Mouse (Mus musculus) forebrain, postnatal 0 days (tissue): ENCODE measurements around the gene Bid. TPM values are rescaled to one million over a fixed set of nuclear protein-coding genes. Genes with fewer than 3 reads are reported as not detected.
A peak's percentile ranks its signal among the peaks of the same experiment; 100 is the strongest.
"Not testable (repeated sequence)": the region's sequence is repeated elsewhere in the genome, so short reads cannot be mapped to it uniquely, and the experiment has no call there.

Source experiments
- ATAC-seq: fragments of 200-750 bp; cut with Nextera tagmentation; 2 replicates; pipeline ENCODE4 v1.8.0; 2017; ENCODE audit warnings: mild to moderate bottlenecking, moderate library complexity
- DNase-seq: peaks from one replicate; pipeline ENCODE4 v3.0.0-alpha.2; 2015
- H3K27ac ChIP-seq: fragments of 300-500 bp; sonication (generic); 2 replicates; pipeline ENCODE4 v1.5.1; 2014; ENCODE audit warnings: low read depth, mild to moderate bottlenecking, antibody characterized with exemption, low read length, moderate library complexity, mixed read lengths
- H3K27me3 ChIP-seq: fragments of 300-500 bp; sonication (generic); 2 replicates; pipeline ENCODE4 v1.6.1; 2014; ENCODE audit warnings: mild to moderate bottlenecking, low read length, mixed read lengths; ENCODE audit not compliant: insufficient read depth
- H3K36me3 ChIP-seq: fragments of 300-500 bp; sonication (generic); 2 replicates; pipeline ENCODE4 v1.6.1; 2014; ENCODE audit warnings: mild to moderate bottlenecking, moderate library complexity; ENCODE audit not compliant: insufficient read depth
- H3K4me1 ChIP-seq: fragments of 300-500 bp; sonication (generic); 2 replicates; pipeline ENCODE4 v1.6.1; 2014; ENCODE audit warnings: antibody characterized with exemption; ENCODE audit not compliant: insufficient read depth
- H3K4me2 ChIP-seq: fragments of 300-500 bp; sonication (generic); 2 replicates; pipeline ENCODE4 v1.6.1; 2014; ENCODE audit warnings: low read depth, mild to moderate bottlenecking, moderate library complexity
- H3K4me3 ChIP-seq: fragments of 300-500 bp; sonication (generic); 2 replicates; pipeline ENCODE4 v1.5.1; 2014; ENCODE audit warnings: low read depth, low read length, mixed read lengths
- H3K9ac ChIP-seq: fragments of 300-500 bp; sonication (generic); 2 replicates; pipeline ENCODE4 v1.6.1; 2014; ENCODE audit warnings: mild to moderate bottlenecking
- H3K9me3 ChIP-seq: fragments of 300-500 bp; sonication (generic); 2 replicates; pipeline ENCODE4 v1.6.1; 2016; ENCODE audit warnings: low read length
- CTCF ChIP-seq: sonication (generic); IDR thresholded peaks from 2 replicates; pipeline ENCODE4 v1.5.1; 2016; ENCODE audit warnings: antibody characterized with exemption, control low read depth, low read depth
- WGBS: fragments of 180-500 bp; shearing (Covaris S2); extraction: QIAGEN DNeasy Blood & Tissue Kit; methylation state at CpG from one replicate; pipeline ENCODE4 v1.1.7; 2014; 5-methylcytosine and 5-hydroxymethylcytosine counted together
- polyA plus RNA-seq: library from polyadenylated mRNA; unstranded; fragments of >200 nt; fragmentation: Nextera tagmentation; extraction: Ambion mirVana; gene quantifications from 2 replicates; pipeline ENCODE4 v1.2.1, GENCODE M21; 2015
- total RNA-seq: library from RNA; depleted of rRNA; stranded (reverse); fragments of >200 nt; gene quantifications from 2 replicates; pipeline ENCODE4 v1.2.3, GENCODE M21; 2014

The Bid gene
- total and polyA plus RNA-seq, 2 experiments from 2014 or later, result 26.9 to 44.9 TPM

DNA sequence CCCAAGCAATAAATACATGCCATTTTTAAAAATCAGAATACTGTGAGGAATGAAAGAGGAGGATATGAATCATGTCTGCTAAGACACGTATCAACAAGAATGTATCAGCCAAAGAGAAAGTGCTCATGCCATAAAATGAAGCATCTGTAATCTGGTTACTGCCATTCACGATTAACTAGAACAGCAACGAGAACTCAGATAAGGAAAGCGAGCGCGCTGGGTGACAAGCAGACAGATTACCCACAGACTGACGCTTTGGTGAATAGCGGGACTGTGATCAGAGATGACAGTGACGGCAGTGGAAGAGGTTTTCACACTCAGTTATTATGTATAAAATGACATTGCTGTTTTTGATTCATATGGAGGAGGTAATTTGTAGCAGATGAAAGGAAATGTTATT lies 42.8 kb downstream of the Bid start:
- H3K27ac ChIP-seq, result no peak overlapping the region
- H3K4me1 ChIP-seq, result no peaks in the 10 kb centered on the region
- ATAC-seq, result peak; percentile 71; the same call in 1 of the 2 replicates
- H3K9me3 ChIP-seq, result no peaks in the 10 kb centered on the region
- H3K27me3 ChIP-seq, result no peaks in the 10 kb centered on the region
- TF ChIP-seq CTCF, result no peak
- WGBS, result 62% methylated on average over 9 of the region's 9 CpGs
- peak; percentile 13 for DNase-seq
- H3K4me3 ChIP-seq, result no peak overlapping the region
- H3K36me3 ChIP-seq, result peaks cover 11% of the 10 kb centered on the region
- no peak overlapping the region for H3K9ac ChIP-seq
- H3K4me2 ChIP-seq, result no peak overlapping the region

GRCm38 (mm10) chr6:120871286-120871685 lies 45.4 kb downstream of the Bid start:
- WGBS, result 61% methylated on average over 2 of the region's 2 CpGs
- Histone ChIP-seq H3K9me3 (no peaks in the 10 kb centered on the region), H3K27ac (no peak overlapping the region), H3K27me3 (no peaks in the 10 kb centered on the region), H3K9ac (no peak overlapping the region), H3K4me2 (no peak overlapping the region), H3K36me3 (peaks cover 15% of the 10 kb centered on the region), H3K4me1 (no peaks in the 10 kb centered on the region), H3K4me3 (no peak overlapping the region)
- TF ChIP-seq CTCF, result no peak
- ATAC-seq, result no peak
- DNase-seq, result no peak

- ATAC-seq, result peak; percentile 18; the same call in 1 of the 2 replicates
- no peak for TF ChIP-seq CTCF
- Histone ChIP-seq H3K4me2 (no peak overlapping the region), H3K27ac (no peak overlapping the region), H3K36me3 (peaks cover 26% of the 10 kb centered on the region), H3K27me3 (no peaks in the 10 kb centered on the region), H3K9ac (no peak overlapping the region), H3K4me3 (no peak overlapping the region), H3K9me3 (no peaks in the 10 kb centered on the region), H3K4me1 (no peaks in the 10 kb centered on the region)
- WGBS, result 56% methylated on average over 1 of the region's 1 CpGs
- DNase-seq, result peak; percentile 47
Observed at GRCm38 (mm10) chr6:120868824-120869223, 47.8 kb downstream of the Bid start.

DNA sequence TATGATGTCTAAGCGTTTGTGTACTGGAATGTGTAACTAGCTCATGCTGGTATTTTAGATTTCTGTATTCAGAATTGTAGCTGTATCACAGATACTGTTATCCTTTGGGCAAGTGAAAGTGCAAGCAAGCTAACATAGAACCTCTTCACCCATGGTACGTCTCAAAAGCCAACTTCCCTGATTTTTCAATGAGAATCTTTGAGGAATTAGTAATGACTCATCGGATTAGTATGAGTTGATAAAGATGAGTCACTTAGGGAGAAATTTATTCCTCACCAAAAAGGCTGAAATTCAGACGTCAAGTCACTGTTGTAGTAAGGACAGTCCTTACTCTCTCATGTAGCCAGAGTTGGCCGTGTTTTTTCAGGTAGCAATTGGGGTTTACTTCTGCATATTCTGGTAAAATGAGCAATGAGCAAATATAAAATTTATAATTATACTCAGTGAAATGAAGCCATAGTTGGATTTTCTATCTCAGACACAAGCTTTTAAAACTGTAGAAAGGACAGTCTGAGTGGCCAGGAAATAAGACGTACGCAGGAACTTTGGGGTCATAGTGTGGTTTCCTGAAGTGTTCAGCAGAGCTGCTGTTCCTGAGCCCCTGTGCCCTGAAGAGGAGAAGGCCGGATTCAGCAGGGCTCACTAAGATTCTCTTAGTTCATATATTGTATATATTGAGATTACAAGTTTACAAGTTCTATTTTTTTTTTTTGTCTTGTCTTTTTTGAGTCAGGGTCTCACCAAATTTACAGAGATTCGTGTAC lies 50.4 kb downstream of the Bid start:
- no peak overlapping the region for H3K4me2 ChIP-seq
- no peaks in the 10 kb centered on the region for H3K27me3 ChIP-seq
- DNase-seq, result no peak
- no peak overlapping the region for H3K9ac ChIP-seq
- TF ChIP-seq CTCF, result no peak
- peaks cover 20% of the 10 kb centered on the region for H3K36me3 ChIP-seq
- WGBS, result 88% methylated on average over 9 of the region's 9 CpGs
- H3K27ac ChIP-seq, result no peak overlapping the region
- H3K4me3 ChIP-seq, result no peak overlapping the region
- no peaks in the 10 kb centered on the region for H3K4me1 ChIP-seq
- no peaks in the 10 kb centered on the region for H3K9me3 ChIP-seq
- ATAC-seq, result no peak

DNA sequence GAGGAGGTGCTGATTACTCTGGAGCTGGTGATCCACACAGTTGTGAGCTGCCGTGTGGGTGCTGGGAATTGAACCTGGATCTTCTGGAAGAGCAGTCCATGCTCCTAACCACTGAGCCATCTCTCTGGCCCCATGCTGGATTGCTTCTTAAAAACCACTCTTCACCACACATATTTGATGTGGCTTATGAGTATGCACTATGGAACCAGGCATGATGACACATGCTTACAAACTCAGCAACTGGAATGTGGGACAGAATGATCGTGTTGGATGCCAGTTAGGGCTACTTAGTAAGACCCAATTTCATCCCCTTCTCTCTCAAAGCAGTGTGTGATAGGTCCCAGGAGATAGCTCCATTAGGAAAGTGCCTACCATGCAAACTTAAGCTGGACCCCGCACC lies 56.6 kb downstream of the Bid start:
- 96% methylated on average over 3 of the region's 3 CpGs for WGBS
- TF ChIP-seq CTCF, result no peak

GRCm38 (mm10) chr6:120858217-120858711 lies 58.4 kb downstream of the Bid start:
- H3K27me3 ChIP-seq, result no peaks in the 10 kb centered on the region
- WGBS, result 26% methylated on average over 8 of the region's 8 CpGs
- peaks cover 10% of the 10 kb centered on the region for H3K36me3 ChIP-seq
- no peak overlapping the region for H3K4me3 ChIP-seq
- H3K4me2 ChIP-seq, result no peak overlapping the region
- no peak for TF ChIP-seq CTCF
- peak overlapping the region; percentile 57; the same call in 1 of the 2 replicates for H3K27ac ChIP-seq
- no peak overlapping the region for H3K9ac ChIP-seq
- DNase-seq (peak; percentile 58), ATAC-seq (peak; percentile 95)
- H3K4me1 ChIP-seq, result peaks cover 6% of the 10 kb centered on the region
- no peaks in the 10 kb centered on the region for H3K9me3 ChIP-seq

More for the DNA sequence above, 56.6 kb downstream of the Bid start:
- no peak overlapping the region for H3K9ac ChIP-seq
- no peaks in the 10 kb centered on the region for H3K9me3 ChIP-seq
- no peak overlapping the region for H3K4me2 ChIP-seq
- H3K4me1 ChIP-seq, result peaks cover 6% of the 10 kb centered on the region
- no peaks in the 10 kb centered on the region for H3K27me3 ChIP-seq
- no peak overlapping the region for H3K4me3 ChIP-seq
- H3K27ac ChIP-seq, result no peak overlapping the region
- ATAC-seq (no peak), DNase-seq (no peak)
- H3K36me3 ChIP-seq, result peaks cover 3% of the 10 kb centered on the region; the same call in 1 of the 2 replicates

GRCm38 (mm10) chr6:120854413-120854812 lies 62.2 kb downstream of the Bid start:
- no peak for TF ChIP-seq CTCF
- H3K36me3 ChIP-seq, result peaks cover 20% of the 10 kb centered on the region
- peaks cover 6% of the 10 kb centered on the region for H3K4me1 ChIP-seq
- H3K4me3 ChIP-seq, result no peak overlapping the region
- ATAC-seq, result no peak
- H3K4me2 ChIP-seq, result no peak overlapping the region
- H3K9me3 ChIP-seq, result no peaks in the 10 kb centered on the region
- WGBS, result 72% methylated on average over 10 of the region's 10 CpGs
- H3K27me3 ChIP-seq, result no peaks in the 10 kb centered on the region
- H3K9ac ChIP-seq, result no peak overlapping the region
- no peak overlapping the region for H3K27ac ChIP-seq
- no peak for DNase-seq

DNA sequence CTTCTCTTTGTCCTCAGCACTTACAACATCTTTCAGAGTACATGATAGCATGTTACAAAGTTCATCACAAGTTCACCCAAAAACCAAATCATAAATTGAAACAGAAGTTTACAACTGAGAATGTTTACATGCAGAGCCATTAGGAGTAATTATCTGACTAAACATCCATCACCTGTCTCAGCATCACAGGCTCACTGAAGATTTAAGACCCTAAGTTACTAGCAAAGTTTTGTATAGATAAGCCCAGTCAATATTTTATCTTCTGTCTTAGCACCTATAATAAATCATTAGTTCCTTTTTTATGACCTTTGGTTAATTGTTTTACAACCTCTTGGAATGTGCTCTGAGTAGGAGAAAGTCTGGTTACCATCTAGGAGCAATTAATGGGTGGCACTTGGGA lies 65.9 kb downstream of the Bid start:
- H3K9ac ChIP-seq, H3K4me2 ChIP-seq, DNase-seq, ATAC-seq, H3K9me3 ChIP-seq, H3K27me3 ChIP-seq, H3K27ac ChIP-seq, H3K4me1 ChIP-seq, H3K4me3 ChIP-seq: not testable (repeated sequence)
- H3K36me3 ChIP-seq, result peaks cover 29% of the 10 kb centered on the region
